Mouse (Mus musculus) midbrain, embryonic 16.5 days (tissue): Measurements from ENCODE around the gene Elovl5. TPM values are rescaled to one million over a fixed set of nuclear protein-coding genes. Genes with fewer than 3 reads are reported as not detected.
A peak's percentile ranks its signal among the peaks of the same experiment; 100 is the strongest.

Experiments used
- ATAC-seq: fragments of 200-750 bp; cut with Nextera tagmentation; 2 replicates; pipeline ENCODE4 v1.8.0; 2017; ENCODE audit warnings: moderate TSS enrichment
- H3K27ac ChIP-seq: fragments of 300-500 bp; sonication (generic); 2 replicates; pipeline ENCODE4 v1.5.1; 2014; ENCODE audit warnings: mild to moderate bottlenecking, low read length, mixed read lengths
- H3K27me3 ChIP-seq: fragments of 300-500 bp; sonication (generic); 2 replicates; pipeline ENCODE4 v1.6.1; 2014; ENCODE audit warnings: low read depth, low read length, mixed read lengths; ENCODE audit not compliant: control insufficient read depth, insufficient read depth
- H3K36me3 ChIP-seq: fragments of 300-500 bp; sonication (generic); 2 replicates; pipeline ENCODE4 v1.6.1; 2014; ENCODE audit warnings: mild to moderate bottlenecking, low read length, moderate library complexity, mixed read lengths; ENCODE audit not compliant: control insufficient read depth, insufficient read depth
- H3K4me1 ChIP-seq: fragments of 300-500 bp; sonication (generic); 2 replicates; pipeline ENCODE4 v1.6.1; 2014; ENCODE audit warnings: mild to moderate bottlenecking, low read length, mixed read lengths; ENCODE audit not compliant: control insufficient read depth, insufficient read depth
- H3K4me2 ChIP-seq: fragments of 300-500 bp; sonication (generic); 2 replicates; pipeline ENCODE4 v1.6.1; 2014; ENCODE audit warnings: mild to moderate bottlenecking, low read length, mixed read lengths
- H3K4me3 ChIP-seq: fragments of 300-500 bp; sonication (generic); 2 replicates; pipeline ENCODE4 v1.5.1; 2014; ENCODE audit warnings: low read depth, mild to moderate bottlenecking, low read length, moderate library complexity, mixed read lengths
- H3K9ac ChIP-seq: fragments of 300-500 bp; sonication (generic); 2 replicates; pipeline ENCODE4 v1.6.1; 2014; ENCODE audit warnings: low read depth, low read length, mixed read lengths
- H3K9me3 ChIP-seq: fragments of 300-500 bp; sonication (generic); replicated peaks from 2 replicates; pipeline ENCODE4 v1.6.1; 2014; ENCODE audit warnings: mild to moderate bottlenecking, low read length, mixed read lengths; ENCODE audit not compliant: control insufficient read depth, poor library complexity, severe bottlenecking
- whole genome bisulfite sequencing: fragments of 180-500 bp; shearing (Covaris S2); extraction: QIAGEN DNeasy Blood & Tissue Kit; methylation state at CpG from one replicate; pipeline ENCODE4 v1.1.7; 2014; 5-methylcytosine and 5-hydroxymethylcytosine counted together
- polyA plus RNA-seq: library from polyadenylated mRNA; unstranded; fragments of >200 nt; fragmentation: Nextera tagmentation; extraction: Ambion mirVana; gene quantifications from 2 replicates; pipeline ENCODE4 v1.2.1, GENCODE M21; 2015

Gene Elovl5
- polyA plus RNA-seq, 1 experiment from 2014 or later = 66.4 TPM

- Histone ChIP-seq H3K9me3 (no peaks in the 10 kb centered on the region), H3K4me1 (peaks cover 19% of the 10 kb centered on the region), H3K27ac (no peak overlapping the region), H3K36me3 (no peaks in the 10 kb centered on the region), H3K4me3 (no peak overlapping the region), H3K9ac (no peak overlapping the region), H3K4me2 (no peak overlapping the region), H3K27me3 (no peaks in the 10 kb centered on the region)
- WGBS = 68% methylated on average over 10 of the region's 10 CpGs
- ATAC-seq = no peak
These were observed 18.9 kb downstream of the Elovl5 start for GRCm38 (mm10) chr9:77935818-77936611.

- Histone ChIP-seq H3K27ac (no peak overlapping the region), H3K27me3 (no peaks in the 10 kb centered on the region), H3K9me3 (no peaks in the 10 kb centered on the region), H3K4me1 (peaks cover 10% of the 10 kb centered on the region; the same call in 1 of the 2 replicates), H3K36me3 (no peaks in the 10 kb centered on the region), H3K9ac (no peak overlapping the region), H3K4me3 (no peak overlapping the region), H3K4me2 (no peak overlapping the region)
- no peak for ATAC-seq
- 70% methylated on average over 11 of the region's 11 CpGs for WGBS
These were observed 20.7 kb downstream of the Elovl5 start for GRCm38 (mm10) chr9:77937875-77938274.

- peak; percentile 91 for ATAC-seq
- no peak overlapping the region for H3K27ac ChIP-seq
These were observed 21.8 kb downstream of the Elovl5 start for GRCm38 (mm10) chr9:77938761-77939553.

GRCm38 (mm10) chr9:77939554-77939920 lies 22.4 kb downstream of the Elovl5 start:
- no peak for ATAC-seq
- Histone ChIP-seq H3K4me1 (peaks cover 10% of the 10 kb centered on the region; the same call in 1 of the 2 replicates), H3K4me3 (no peak overlapping the region), H3K27me3 (no peaks in the 10 kb centered on the region), H3K27ac (no peak overlapping the region), H3K9me3 (no peaks in the 10 kb centered on the region), H3K9ac (no peak overlapping the region), H3K4me2 (no peak overlapping the region), H3K36me3 (no peaks in the 10 kb centered on the region)
- WGBS = 75% methylated on average over 5 of the region's 5 CpGs

More at GRCm38 (mm10) chr9:77938761-77939553, 21.8 kb downstream of the Elovl5 start:
- H3K9me3 ChIP-seq = no peaks in the 10 kb centered on the region
- no peak overlapping the region for H3K9ac ChIP-seq
- H3K4me2 ChIP-seq = no peak overlapping the region
- peaks cover 10% of the 10 kb centered on the region; the same call in 1 of the 2 replicates for H3K4me1 ChIP-seq
- no peaks in the 10 kb centered on the region for H3K27me3 ChIP-seq
- H3K36me3 ChIP-seq = no peaks in the 10 kb centered on the region
- WGBS = 63% methylated on average over 13 of the region's 13 CpGs
- no peak overlapping the region for H3K4me3 ChIP-seq

- ATAC-seq = no peak
- 65% methylated on average over 6 of the region's 6 CpGs for WGBS
- Histone ChIP-seq H3K27me3 (no peaks in the 10 kb centered on the region), H3K36me3 (no peaks in the 10 kb centered on the region), H3K9me3 (no peaks in the 10 kb centered on the region), H3K27ac (no peak overlapping the region), H3K4me3 (no peak overlapping the region), H3K4me2 (no peak overlapping the region), H3K9ac (no peak overlapping the region), H3K4me1 (peaks cover 10% of the 10 kb centered on the region; the same call in 1 of the 2 replicates)
These were observed 23.9 kb downstream of the Elovl5 start for GRCm38 (mm10) chr9:77941058-77941457.

- no peaks in the 10 kb centered on the region for H3K27me3 ChIP-seq
- peaks cover 10% of the 10 kb centered on the region; the same call in 1 of the 2 replicates for H3K4me1 ChIP-seq
- no peaks in the 10 kb centered on the region for H3K9me3 ChIP-seq
- no peaks in the 10 kb centered on the region for H3K36me3 ChIP-seq
- no peak overlapping the region for H3K9ac ChIP-seq
- no peak overlapping the region for H3K4me2 ChIP-seq
- no peak overlapping the region for H3K4me3 ChIP-seq
- ATAC-seq = no peak
- no peak overlapping the region for H3K27ac ChIP-seq
- WGBS = 78% methylated on average over 9 of the region's 9 CpGs
These were observed 24.7 kb downstream of the Elovl5 start for GRCm38 (mm10) chr9:77941836-77942235.

- 79% methylated on average over 10 of the region's 10 CpGs for WGBS
These were observed 25.2 kb downstream of the Elovl5 start for GRCm38 (mm10) chr9:77942411-77942810.

GRCm38 (mm10) chr9:77943316-77943715 lies 26.2 kb downstream of the Elovl5 start:
- Histone ChIP-seq H3K9me3 (no peaks in the 10 kb centered on the region), H3K4me2 (no peak overlapping the region), H3K4me3 (no peak overlapping the region), H3K27me3 (no peaks in the 10 kb centered on the region), H3K27ac (no peak overlapping the region), H3K36me3 (no peaks in the 10 kb centered on the region), H3K4me1 (peaks cover 7% of the 10 kb centered on the region; the same call in 1 of the 2 replicates), H3K9ac (no peak overlapping the region)
- ATAC-seq = no peak
- 82% methylated on average over 2 of the region's 2 CpGs for WGBS

More at GRCm38 (mm10) chr9:77942411-77942810, 25.2 kb downstream of the Elovl5 start:
- no peaks in the 10 kb centered on the region for H3K9me3 ChIP-seq
- no peak overlapping the region for H3K4me2 ChIP-seq
- H3K4me1 ChIP-seq = peaks cover 10% of the 10 kb centered on the region; the same call in 1 of the 2 replicates
- H3K9ac ChIP-seq = no peak overlapping the region
- H3K27me3 ChIP-seq = no peaks in the 10 kb centered on the region
- H3K4me3 ChIP-seq = no peak overlapping the region
- H3K27ac ChIP-seq = no peak overlapping the region
- H3K36me3 ChIP-seq = no peaks in the 10 kb centered on the region
- no peak for ATAC-seq

- H3K9me3 ChIP-seq = no peaks in the 10 kb centered on the region
- 96% methylated on average over 3 of the region's 3 CpGs for WGBS
- no peak overlapping the region for H3K27ac ChIP-seq
- no peaks in the 10 kb centered on the region for H3K36me3 ChIP-seq
- H3K4me3 ChIP-seq = no peak overlapping the region
- no peak overlapping the region for H3K4me2 ChIP-seq
- ATAC-seq = no peak
- H3K27me3 ChIP-seq = no peaks in the 10 kb centered on the region
- peaks cover 2% of the 10 kb centered on the region; the same call in 1 of the 2 replicates for H3K4me1 ChIP-seq
- no peak overlapping the region for H3K9ac ChIP-seq
These were observed 27.0 kb downstream of the Elovl5 start for GRCm38 (mm10) chr9:77944195-77944594.
